Mouse (Mus musculus): ENCODE measurements around the gene Msx2. TPM values are rescaled to one million over a fixed set of nuclear protein-coding genes. Genes with fewer than 3 reads are reported as not detected.

Msx2 gene
- total RNA-seq (2022), result under 1 TPM in 3 of 4 experiments, not detected in 1; 0.25 to 0.34 (median 0.26) TPM

DNA sequence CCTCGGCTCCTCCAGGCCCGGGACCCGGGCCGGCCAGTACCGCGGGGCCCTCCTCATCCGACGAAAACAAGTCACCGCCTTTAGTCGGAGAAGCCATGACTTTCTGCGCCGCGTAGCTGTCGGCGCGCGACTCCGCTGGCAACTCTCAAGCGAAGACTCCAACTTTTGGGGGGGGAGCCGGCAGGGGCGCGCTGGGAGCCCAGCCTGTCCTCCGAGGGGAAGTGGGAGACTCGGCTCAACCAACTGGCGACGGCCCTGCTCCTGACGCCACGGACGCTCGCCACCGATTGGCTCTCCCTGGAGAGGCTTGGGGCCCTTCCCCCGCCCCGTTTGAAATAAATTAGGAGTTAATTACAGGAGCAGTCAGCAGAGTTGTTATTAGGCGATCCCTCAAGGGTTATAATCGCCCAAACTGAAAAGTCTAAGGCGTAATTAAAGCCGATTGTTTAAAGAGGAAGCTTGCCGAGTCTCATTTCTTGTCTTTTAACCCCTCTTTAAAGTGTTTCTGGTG lies at the start of gene Msx2:
Gene Msx2 (minus strand): TSS at position 461 of the 511 bp plus-strand sequence.
- no peak for DNase-seq (ENCODE audit: low spot score in 2 of 2)

DNA sequence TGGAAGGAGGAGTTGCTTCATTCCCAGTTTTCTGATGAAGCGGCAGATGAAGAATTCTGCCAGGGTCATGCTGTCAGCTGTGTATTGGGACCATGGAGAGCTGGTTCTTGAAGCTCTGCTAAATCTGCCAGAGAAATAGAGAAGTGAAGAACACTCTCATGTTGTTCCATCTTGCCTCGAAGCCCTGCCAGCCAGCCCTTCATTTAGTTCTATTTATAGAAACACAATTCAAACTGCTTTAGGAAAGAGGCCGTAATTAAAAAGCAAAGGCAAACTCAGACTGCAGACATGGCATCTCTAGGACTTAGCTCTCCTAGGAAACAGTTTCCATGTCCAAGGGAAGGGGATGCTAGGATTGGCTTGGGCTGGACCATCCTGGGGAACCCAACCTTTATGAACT lies 48.6 kb upstream of the Msx2 start:
- no peak for DNase-seq (ENCODE audit: low spot score in 2 of 2)

DNA sequence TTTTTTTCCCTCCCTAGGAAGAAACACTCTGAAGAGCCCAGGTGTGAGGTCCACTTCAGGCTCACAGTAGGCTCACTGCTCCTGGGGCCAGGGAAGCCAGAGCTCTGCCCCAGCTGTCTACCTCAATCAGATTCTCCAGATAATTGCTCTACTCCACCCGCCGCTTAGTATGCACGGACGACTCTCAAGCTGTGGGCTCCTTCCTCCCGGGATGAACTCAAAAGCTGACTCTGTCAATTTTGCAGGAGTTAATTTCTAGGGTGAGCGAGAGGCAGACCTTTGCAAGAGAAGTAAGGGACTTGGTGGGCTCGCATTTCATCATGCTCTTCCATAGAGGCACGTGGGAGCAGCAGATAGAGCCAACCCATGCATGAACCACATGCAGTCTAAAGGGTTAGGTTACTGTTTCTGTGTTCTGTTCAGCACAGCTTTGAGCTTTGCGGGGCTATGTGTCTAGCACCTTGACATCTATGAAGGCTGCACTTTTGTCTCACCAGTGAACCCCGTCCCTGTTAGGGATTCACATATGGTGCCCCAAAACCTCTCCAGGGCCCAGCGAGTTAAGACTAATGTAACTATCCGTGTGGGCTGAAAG lies 47.6 kb upstream of the Msx2 start:
- no peak for DNase-seq (ENCODE audit: low spot score in 2 of 2)

DNA sequence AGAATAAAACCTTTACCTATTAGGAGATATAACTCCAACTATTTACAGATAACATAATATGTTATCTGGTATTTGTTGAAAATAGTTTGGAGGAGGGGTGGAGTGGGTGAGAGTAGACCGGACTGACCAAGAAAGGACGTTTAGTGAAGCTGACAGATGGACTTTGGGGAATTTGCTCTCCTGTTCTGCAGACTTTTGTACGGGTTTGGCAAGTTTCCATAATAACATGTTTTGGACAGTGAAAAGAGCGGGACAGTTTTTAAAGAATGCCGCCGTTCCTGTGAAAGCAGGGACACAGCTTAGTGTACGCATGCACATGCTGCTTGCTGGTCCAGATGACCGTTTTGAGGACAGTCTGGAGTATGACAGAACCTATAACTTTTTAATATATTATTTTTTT lies 46.9 kb upstream of the Msx2 start:
- DNase-seq (ENCODE audit: low spot score in 2 of 2), result no peak

DNA sequence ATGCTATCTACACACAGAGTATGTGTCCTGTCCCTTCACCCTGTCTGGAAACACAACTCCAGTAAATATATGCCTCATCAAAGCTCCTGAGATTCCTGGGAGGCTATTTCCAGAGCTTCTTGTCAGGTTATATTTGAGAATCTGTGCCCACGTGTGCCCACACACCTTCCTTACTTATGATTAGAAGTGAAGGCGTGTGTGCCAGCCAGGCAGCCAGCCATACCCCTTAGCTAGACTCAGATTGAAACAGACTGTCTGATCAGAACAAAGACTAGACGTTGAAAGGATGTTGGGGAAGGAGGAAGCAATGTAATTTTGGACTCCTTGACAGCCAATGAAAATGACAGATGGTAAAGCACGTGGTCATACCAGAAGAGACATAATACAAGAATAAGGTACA lies 45.4 kb upstream of the Msx2 start:
- DNase-seq (ENCODE audit: low spot score in 2 of 2), result peak in 1 of 2 experiments; percentile 42

DNA sequence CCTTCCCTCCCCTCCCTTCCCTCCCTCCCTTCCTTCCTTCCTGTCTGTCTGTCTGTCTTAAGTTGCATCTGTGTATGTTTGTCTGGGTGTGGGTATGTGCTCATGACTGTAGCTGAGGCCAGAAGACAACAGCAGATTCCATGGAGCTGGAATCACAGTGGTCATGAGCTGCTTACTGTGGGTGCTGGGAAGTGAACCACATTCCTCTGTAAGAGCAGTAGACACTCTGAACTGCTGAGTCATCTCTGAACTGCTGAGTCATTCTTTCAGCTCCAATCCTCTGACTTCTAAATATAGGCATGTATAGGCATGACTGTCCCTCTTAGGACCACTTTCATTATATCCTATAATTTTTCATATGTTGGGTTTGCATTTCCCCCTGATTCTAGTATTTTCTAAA lies 41.7 kb upstream of the Msx2 start:
- DNase-seq (ENCODE audit: low spot score in 2 of 2), result no peak

DNA sequence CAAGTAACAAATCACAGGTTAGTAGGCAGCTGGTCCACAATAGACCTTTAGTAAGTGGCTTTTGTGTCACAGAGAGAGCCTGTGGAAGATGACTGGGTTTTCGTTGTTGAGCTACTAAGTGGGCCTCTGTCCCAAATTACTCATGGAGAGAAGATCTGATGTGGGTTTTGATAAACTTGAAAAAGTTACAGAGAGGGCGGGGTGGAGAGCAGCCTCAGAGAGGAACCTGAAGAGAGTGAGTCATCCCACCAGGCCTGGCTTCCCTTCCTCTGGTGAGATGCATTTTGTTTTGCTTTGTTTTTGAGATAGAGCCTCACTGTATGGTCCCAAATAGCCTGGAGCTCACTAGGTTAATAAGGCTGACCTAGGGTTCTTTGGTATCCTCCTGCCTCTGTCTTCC lies 38.5 kb upstream of the Msx2 start:
- no peak for DNase-seq (ENCODE audit: low spot score in 2 of 2)

DNA sequence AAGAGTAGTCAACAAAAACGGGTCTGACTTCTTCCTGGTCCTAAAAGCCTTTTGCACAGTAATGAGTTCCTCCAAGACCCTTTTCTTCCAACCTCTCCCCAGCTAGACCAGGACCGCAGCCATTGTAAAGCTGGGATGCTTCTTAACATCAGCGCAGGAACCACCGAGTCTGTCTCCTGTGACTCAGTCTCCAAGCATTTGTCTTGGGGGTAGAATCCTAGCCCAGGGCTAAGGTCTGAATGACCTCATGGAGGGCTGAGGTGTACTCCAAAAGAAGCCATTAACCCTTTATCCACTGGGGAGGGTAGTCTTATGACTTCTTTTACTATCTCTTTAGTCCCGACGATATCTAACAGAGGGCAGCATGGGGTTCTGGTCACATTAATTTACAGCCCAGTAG lies 29.5 kb upstream of the Msx2 start:
- no peak for DNase-seq (ENCODE audit: low spot score in 2 of 2)

DNA sequence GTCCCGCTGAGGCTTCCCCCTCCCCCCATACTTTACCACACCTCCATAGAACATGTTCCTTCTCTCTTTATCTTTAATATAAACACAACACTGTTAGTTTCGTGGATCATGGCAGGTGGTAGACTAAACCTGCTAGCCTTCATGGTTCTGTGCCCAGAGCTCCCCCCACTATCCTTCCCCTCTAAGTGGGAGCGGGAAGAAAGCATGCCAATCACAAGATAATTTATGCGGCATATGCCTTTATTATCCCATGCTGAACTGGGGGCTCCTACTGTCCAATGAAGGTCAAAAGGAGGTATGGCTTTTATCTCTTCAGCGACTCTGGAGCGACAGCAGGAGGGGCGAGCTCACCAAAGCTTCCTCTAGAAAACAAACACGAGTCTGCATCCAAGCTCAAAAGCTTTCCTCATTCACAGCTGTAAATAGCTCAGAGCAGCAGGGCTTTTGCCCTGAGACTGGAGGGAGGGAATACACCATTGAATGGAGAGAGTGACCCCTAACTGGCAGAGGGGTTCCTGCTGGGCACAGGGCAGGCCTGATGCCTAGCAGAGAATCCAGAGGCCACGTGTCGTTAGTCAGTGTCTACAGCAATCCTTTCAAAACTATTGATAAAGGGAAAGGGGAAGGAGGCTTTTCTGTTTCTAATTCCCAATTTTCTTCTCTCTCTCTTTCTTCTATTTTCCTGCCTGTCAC lies 28.8 kb upstream of the Msx2 start:
- DNase-seq (ENCODE audit: low spot score in 2 of 2), result no peak

DNA sequence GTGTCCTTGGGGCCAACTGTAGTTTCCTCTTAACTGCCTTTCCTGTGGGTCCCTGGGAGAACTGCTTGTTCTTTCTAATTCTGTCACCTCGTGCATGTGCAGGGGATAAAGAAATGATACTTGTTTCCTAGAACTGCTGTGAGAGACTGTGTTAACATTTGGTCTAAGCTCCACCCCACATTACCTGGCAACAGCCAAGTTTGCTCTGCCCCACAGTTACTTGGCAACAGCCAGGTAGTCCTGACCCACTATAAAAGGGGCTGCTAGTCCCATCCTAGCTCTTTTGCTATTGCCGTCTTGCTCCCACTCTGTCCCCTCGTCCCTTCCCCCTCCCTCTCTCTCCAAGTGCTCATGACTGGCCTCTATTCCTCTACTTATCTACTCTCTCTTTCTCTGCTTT lies 28.2 kb upstream of the Msx2 start:
- DNase-seq (ENCODE audit: low spot score in 2 of 2), result no peak

DNA sequence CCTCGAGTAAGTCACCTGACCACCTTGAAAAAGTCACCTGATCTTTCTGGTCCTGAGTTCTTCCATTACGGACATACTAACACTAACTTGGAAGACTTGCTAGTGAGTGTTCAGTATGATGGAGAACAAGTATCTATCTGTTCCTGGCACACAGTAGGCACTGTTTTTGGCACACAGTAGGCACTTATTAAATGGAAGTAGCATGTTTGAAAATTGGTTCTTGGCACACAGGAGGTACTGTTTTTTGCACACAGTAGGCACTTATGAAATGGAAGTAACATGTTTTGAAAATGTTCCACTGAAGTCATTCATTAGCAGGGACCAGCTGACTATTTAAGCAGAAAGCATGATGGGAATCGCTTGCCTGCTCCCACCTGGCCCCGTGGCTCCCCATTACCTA lies 13.6 kb upstream of the Msx2 start:
- no peak for DNase-seq (ENCODE audit: low spot score in 2 of 2)

DNA sequence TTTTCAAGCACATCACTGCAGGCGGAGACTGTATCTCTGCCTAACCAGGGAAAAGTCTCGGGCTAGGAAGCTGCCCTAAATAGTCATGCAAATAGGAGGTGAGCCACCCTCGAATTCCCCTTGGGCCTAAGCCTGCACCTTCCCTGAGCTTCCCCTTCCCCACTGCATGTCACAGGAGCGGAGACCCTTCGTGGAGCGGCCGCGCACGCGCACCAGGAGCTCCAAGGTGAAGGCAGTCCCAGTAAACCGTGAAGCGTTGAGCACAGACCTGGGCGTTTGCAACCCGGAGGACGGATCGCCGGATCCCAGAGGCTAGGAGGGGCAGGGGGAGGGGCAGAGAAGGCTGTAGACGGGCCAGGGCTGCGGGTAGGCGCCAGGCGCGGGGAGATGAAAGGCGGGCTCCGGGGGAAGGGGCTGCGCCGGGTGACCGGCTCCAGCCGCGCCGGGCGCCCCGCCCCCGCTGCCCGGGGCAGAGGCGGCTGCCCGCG lies 2.9 kb upstream of the Msx2 start:
- no peak for DNase-seq (ENCODE audit: low spot score in 2 of 2)

DNA sequence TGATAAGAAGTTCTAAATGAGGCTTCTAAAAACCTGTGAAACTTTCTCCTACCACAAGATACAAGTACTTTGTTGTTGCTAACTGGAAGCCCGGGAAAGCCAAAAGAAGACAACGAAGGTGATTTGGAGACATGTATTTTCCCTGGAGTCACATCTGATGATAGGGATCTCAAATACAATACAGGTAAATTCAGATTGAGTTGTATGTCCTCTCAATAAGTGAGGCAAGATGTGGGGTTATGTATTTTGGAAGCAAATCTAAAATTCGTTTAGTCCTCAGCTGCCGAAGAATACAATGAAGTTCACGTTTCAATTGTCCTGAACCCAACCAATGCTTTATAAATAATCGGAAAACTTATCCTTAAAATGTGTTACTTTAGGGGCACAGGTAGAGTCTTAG lies 1.6 kb upstream of the Msx2 start:
- no peak for DNase-seq (ENCODE audit: low spot score in 2 of 2)

DNA sequence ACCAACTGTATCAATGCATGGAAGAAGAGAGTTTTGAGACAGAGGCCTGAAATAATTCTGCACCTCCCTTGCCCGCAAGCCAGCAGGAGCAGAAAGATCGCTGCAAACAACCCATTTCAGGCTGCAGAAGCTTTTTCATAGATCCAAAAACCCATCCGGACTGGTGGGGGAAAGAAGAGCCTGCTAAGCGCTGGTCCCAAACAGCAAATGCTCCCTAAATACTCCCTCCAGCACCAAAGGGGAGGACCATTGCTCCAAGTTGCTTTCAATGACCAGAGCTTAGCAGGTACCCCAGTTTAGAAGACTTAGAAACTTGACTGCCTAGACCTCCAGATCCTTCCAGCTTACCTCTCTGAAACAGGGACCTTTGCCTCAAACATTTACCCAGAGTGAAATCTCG lies 1.1 kb upstream of the Msx2 start:
- no peak for DNase-seq (ENCODE audit: low spot score in 2 of 2)

DNA sequence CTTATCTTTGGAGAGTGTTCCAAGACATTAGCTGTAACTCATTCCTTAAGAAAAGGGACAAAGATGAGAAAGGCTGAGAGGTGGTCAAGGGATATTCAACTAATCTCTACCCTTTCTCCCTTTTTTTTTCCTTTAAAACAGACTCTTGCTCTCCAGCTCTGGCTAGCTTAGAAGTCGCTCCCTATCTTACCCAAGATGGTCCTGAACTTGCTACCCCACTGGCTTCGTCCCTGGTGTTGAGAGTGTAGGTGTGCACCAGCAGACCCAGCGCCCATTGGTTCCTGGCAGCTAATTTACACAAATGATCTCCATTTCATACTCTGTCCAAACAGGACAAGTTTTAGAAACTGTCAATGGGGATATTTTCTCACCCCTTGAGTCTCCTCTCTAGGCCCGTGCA lies 417 bp upstream of the Msx2 start:
- DNase-seq (ENCODE audit: low spot score in 2 of 2), result no peak

DNA sequence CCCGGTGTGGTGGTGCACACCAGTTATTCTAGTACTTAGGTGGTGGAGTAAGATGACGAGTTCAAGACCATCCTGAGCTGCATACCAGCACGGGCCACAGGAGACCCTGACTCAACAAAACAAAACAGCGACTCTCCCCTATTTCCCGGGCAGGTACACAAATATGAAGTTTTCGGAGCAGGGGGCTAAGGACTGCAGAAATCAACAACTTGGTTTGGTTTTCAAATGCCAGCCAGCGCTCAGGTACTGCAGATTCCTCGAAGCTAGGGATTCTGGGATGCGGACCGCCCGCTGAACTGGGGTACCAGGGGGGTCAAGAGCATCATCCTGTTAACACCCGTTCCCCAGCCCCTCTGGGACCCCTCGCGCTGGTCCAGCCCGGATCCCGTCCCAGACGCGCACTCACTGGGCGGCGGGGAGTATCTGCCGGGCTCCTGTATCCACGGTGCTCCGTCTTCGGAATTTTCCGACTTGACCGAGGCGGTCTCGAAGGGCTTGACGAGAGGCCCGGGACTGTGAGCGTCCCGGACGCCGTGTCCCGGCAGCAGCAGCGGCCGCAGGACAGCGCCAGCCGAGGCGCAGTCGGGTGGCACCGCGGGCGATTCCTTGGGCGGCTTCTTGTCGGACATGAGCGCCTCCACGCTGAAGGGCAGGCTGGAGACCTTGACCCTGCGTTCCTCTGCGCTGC lies 804 bp downstream of the Msx2 start:
- DNase-seq (ENCODE audit: low spot score in 2 of 2), result no peak

DNA sequence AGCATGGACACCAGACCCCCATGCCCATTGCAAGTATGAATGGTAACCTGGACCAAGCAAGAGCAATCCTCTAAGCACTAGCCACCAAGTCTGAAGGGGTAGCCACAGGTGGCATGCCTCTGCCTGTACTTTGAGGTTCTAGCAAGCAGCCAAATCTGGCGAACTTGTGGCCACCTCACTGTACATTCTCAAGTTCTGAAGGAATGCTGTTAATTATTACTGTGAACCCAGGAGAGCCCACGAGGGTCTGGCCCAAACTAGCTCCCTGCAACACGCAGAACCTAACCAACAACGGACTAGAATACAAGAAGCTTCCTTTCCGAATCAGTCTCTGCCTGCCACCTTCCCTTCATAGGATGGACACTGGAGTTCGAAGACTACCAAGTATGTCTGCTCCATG lies 1.5 kb downstream of the Msx2 start:
- no peak for DNase-seq (ENCODE audit: low spot score in 2 of 2)

DNA sequence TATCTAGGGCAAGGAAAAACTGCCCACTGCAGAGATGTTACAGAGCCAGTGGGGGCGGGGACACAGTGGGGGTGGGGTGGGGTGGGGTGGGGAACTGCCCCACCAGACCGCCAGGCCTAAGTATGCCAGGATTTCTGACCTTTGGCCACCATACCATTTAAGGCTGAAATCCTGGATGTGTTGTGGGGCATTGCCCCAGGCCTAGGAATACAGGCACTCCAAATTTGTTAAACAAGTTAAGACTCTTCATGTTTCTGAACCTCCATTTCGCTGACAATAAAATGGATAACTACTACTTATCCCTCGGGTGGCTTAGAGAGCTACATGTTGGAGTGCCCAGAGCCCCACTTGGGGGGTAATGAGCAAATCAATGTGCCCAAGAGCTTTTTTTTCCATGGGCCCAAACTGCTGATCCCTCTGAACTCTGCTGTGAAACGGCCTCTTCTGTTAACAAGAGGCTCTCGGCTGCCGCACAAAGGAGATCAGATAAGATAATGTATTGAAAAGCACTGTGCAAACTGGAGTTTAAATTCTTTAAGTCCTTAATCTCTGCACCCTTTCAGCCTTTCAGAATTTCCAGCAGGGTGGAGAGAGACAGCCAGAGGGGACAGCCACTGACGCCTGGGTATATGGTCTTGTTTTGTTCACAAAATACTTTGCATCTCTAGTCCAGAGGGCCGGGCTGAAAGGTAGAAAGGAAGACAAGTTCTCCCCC lies 2.3 kb downstream of the Msx2 start:
- no peak for DNase-seq (ENCODE audit: low spot score in 2 of 2)

DNA sequence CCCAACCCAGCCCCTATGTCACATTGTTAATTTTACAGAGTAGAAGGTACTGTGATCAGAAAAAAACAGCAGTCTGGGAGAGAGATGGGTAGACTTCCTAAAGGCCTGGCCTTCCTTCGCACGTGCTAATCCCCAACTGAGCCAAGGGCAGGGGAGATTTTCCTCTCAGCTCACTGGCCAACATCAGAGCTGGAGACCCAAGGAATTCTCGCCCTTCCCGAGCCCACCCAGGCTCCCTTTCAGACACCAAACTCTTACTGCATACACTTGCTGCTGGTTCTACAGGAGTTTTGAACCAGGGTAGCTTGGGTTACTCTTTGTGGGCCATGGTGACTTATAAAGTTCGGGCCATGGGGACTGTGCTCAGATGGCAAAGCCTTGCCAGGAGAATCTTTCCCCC lies 3.1 kb downstream of the Msx2 start:
- no peak for DNase-seq (ENCODE audit: low spot score in 2 of 2)

DNA sequence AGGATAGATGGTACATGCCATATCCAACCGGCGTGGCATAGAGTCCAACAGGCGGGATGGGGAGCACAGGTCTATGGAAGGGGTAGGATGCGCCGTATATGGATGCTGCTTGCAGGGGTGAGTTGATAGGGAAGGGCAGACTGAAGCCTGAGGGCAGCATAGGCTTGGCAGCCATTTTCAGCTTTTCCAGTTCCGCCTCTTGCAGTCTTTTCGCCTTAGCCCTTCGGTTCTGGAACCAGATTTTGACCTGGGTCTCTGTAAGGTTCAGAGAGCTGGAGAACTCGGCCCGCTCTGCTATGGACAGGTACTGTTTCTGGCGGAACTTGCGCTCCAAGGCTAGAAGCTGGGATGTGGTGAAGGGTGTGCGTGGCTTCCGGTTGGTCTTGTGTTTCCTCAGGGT lies 4.7 kb downstream of the Msx2 start:
- no peak for DNase-seq (ENCODE audit: low spot score in 2 of 2)

DNA sequence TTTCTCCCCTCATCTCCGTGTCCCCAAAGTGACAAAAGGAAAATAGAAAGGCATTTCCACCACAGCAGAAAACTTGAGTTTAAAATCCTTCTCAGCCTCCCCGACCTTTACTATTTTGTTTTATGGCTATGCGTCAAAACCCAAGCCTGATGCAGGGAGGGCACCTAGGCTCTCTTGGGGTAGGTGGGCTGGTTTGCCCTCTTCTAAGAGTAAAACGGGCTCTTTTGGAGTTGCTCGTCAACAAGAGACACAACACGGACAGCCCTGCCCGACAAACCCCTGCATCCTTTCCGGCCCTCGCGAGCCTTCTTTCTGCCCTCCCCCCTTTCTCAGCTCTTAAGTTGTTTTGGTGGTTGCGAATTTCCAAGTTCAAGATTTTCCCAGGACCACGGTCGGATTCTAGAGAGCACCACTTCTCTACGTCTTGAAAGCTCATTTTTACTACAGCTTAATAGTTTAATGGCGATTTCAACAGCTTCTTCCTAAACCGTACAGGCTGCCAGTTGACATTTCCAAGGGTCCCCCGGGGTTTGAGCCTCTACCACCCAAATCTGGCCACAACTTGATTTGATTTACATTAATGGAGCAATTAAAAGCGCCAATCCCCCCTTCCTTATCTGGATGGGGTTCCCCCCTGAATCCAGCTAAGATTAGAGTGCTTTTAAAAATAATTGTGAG lies 6.5 kb downstream of the Msx2 start:
- DNase-seq (ENCODE audit: low spot score in 2 of 2), result no peak

Data from left cerebral cortex, adult 8-10 months (tissue).